Comparison of ENCODE assay signal across 9 mouse cellular contexts in genomic region chr1:88318531-88319060, GRCm38 (mm10). TPM values are rescaled to one million over a fixed set of nuclear protein-coding genes. Genes with fewer than 3 reads are reported as not detected.
DNase-seq lines count a peak whose midpoint lies in the region; ATAC-seq and TF ChIP-seq lines count a peak whose summit lies in the region.
"Had no signal": no experiment of that assay in that cellular context is flagged by ENCODE, and none has a peak within 500 bp of the region (broad histone marks: within the 10 kb centered on the region; RNA-seq: fewer than 3 reads in every experiment).

No protein-coding gene starts in this region.

- peak; percentile 38; the same call in 1 of the 2 replicates for TF ChIP-seq CTCF in bone marrow macrophage, adult 2 months (IDR thresholded peaks at IDR 0.05; ENCODE audit: low read depth, low read length)

- ATAC-seq in activated CD4-positive, CD25-positive, alpha-beta regulatory T cell, adult 4 months: no peak

- WGBS in embryonic facial prominence, embryonic 10.5 days: 76% methylated on average over 6 of the region's 6 CpGs

- H3K27me3 ChIP-seq in embryonic facial prominence, embryonic 10.5 days (replicated peaks; ENCODE audit: low read depth, poor library complexity, severe bottlenecking): no peaks in the 10 kb centered on the region

- peak; percentile 61 for DNase-seq in kidney, adult 9 months
- DNase-seq in kidney, adult 11 months: no peak
- DNase-seq in ES-E14 (ENCODE audit: low read depth, low spot score): peak; percentile 73
- peak; percentile 62 for DNase-seq in embryonic facial prominence, embryonic 10.5 days (ENCODE audit: low spot score)
- peak; percentile 67 for DNase-seq in left cerebral cortex, postnatal 4 days
- peak; percentile 37 for DNase-seq in right cerebral cortex, postnatal 25 days

- H3K4me1 ChIP-seq in ES-E14 (ENCODE audit: control insufficient read depth in 2 of 2, insufficient read depth in 2 of 2, low read length in 2 of 2, poor library complexity in 1 of 2): no peaks in the 10 kb centered on the region
- H3K4me1 ChIP-seq in bone marrow macrophage, adult 2 months (ENCODE audit: control insufficient read depth, insufficient read depth, low read length): no peaks in the 10 kb centered on the region
- H3K4me1 ChIP-seq in embryonic facial prominence, embryonic 10.5 days: no peaks in the 10 kb centered on the region

- no peak overlapping the region for H3K4me3 ChIP-seq in ES-E14 (ENCODE audit: insufficient read depth in 1 of 2, low read depth in 1 of 2, low read length in 2 of 2, poor library complexity in 1 of 2, severe bottlenecking in 1 of 2)
- no peak overlapping the region for H3K4me3 ChIP-seq in bone marrow macrophage, adult 2 months (ENCODE audit: insufficient read depth, low read length)
- no peak overlapping the region for H3K4me3 ChIP-seq in embryonic facial prominence, embryonic 10.5 days

- no peaks in the 10 kb centered on the region for H3K9me3 ChIP-seq in ES-E14 (ENCODE audit: control insufficient read depth, insufficient read depth, low read depth, low read length)
- no peaks in the 10 kb centered on the region for H3K9me3 ChIP-seq in embryonic facial prominence, embryonic 10.5 days

- TF ChIP-seq POLR2A in bone marrow macrophage, adult 2 months (IDR thresholded peaks at IDR 0.05; ENCODE audit: borderline replicate concordance, low read depth, low read length): no peak

- in situ Hi-C loops in ES-E14 (cut with MboI; ENCODE audit: low sequenced_read_pairs in 2 of 2, unreplicated experiment in 2 of 2): no loop called here

- H3K36me3 ChIP-seq in ES-E14 (ENCODE audit: control insufficient read depth, insufficient read depth, low read length, poor library complexity, severe bottlenecking): no peaks in the 10 kb centered on the region
- H3K36me3 ChIP-seq in embryonic facial prominence, embryonic 10.5 days (replicated peaks): no peaks in the 10 kb centered on the region

- intact Hi-C loops in left cerebral cortex, postnatal 4 days (cut with DNase I): no loop called here

- no peak overlapping the region for H3K9ac ChIP-seq in ES-E14 (ENCODE audit: insufficient read depth, low read depth, low read length, poor library complexity, severe bottlenecking)

- no peak overlapping the region for H3K27ac ChIP-seq in ES-E14 (ENCODE audit: insufficient read depth, low read depth, low read length, poor library complexity, severe bottlenecking)
- H3K27ac ChIP-seq in bone marrow macrophage, adult 2 months (ENCODE audit: insufficient read depth, low read depth, low read length): no peak overlapping the region
- H3K27ac ChIP-seq in embryonic facial prominence, embryonic 10.5 days (replicated peaks): no peak overlapping the region

TF ChIP-seq in ES-E14, 5 proteins besides CTCF, POLR2A, EP300 and RAD21:
- TF ChIP-seq ZNF384 (IDR thresholded peaks at IDR 0.05; ENCODE audit: low read depth, low read length) (no peak), HCFC1 (IDR thresholded peaks at IDR 0.05; ENCODE audit: borderline replicate concordance, insufficient read depth, low read length) (no peak), ZC3H11A (IDR thresholded peaks at IDR 0.05; ENCODE audit: borderline replicate concordance, low read depth, low read length) (0 out of 2 replicates have a peak, but pooled peaks have one; percentile 21), CHD2 (IDR thresholded peaks at IDR 0.05; ENCODE audit: low read depth, low read length) (no peak), MAFK (IDR thresholded peaks at IDR 0.05; ENCODE audit: insufficient read depth, low read depth, low read length) (peak; percentile 57; the same call in 1 of the 2 replicates)
TF ChIP-seq in ES-E14: peak in this region for 2.

RNA-seq across cellular contexts. Expression of gene Trpm8, which starts 41.1 kb away (rescaled TPM):
- 0.04 TPM in 1 of 2 replicates, not detected in the other for total RNA-seq in ES-E14 (2012; rRNA removed)
- polyA plus RNA-seq in bone marrow macrophage, adult 2 months (2012; ENCODE audit: insufficient read depth, insufficient read length, missing spikeins): not detected in 2 replicates
- polyA plus RNA-seq in embryonic facial prominence, embryonic 10.5 days (2016; fragmentation: Nextera tagmentation; extraction: Ambion mirVana): not detected in 2 replicates
- 1 to 10 TPM in 1 of 2 experiments, under 1 TPM in 1; 0.82 to 1.2 TPM for total RNA-seq in left cerebral cortex, postnatal 4 days (2021)
- polyA plus RNA-seq in activated CD4-positive, CD25-positive, alpha-beta regulatory T cell, adult 4 months (2017; shearing (Covaris generic)): not detected
- polyA plus RNA-seq: liver, embryonic 16.5 days had no signal

RNA-seq across cellular contexts. Expression of gene Hjurp, which starts 41.2 kb away (rescaled TPM):
- total RNA-seq in ES-E14 (2012; rRNA removed): 168 and 205 TPM in 2 replicates
- polyA plus RNA-seq in bone marrow macrophage, adult 2 months (2012; ENCODE audit: insufficient read depth, insufficient read length, missing spikeins): 69.1 and 71.0 TPM in 2 replicates
- 219 and 220 TPM in 2 replicates for polyA plus RNA-seq in embryonic facial prominence, embryonic 10.5 days (2016; fragmentation: Nextera tagmentation; extraction: Ambion mirVana)
- total RNA-seq in left cerebral cortex, postnatal 4 days (2021): 10 to 100 TPM; 75.3 to 78.8 TPM
- 10 to 100 TPM; 38.2 to 70.5 TPM for polyA plus RNA-seq in activated CD4-positive, CD25-positive, alpha-beta regulatory T cell, adult 4 months (2017; shearing (Covaris generic))
